Mouse (Mus musculus): ENCODE results near the gene Hscb. TPM values are rescaled to one million over a fixed set of nuclear protein-coding genes. Genes with fewer than 3 reads are reported as not detected.

The Hscb gene
- polyA plus RNA-seq, 1 experiment from 2014 or later = 31.3 TPM

Other genes with a start within 250 kb of the Hscb start
- gene Noc4l, start 186.4 kb downstream of the Hscb start, polyA plus RNA-seq (2016; fragmentation: Nextera tagmentation; extraction: Ambion mirVana) = 53.4 and 60.9 TPM in 2 replicates
- gene Ddx51, start 186.3 kb downstream of the Hscb start, polyA plus RNA-seq (2016; fragmentation: Nextera tagmentation; extraction: Ambion mirVana) = 41.3 and 46.7 TPM in 2 replicates
- gene Ep400, start 69.1 kb downstream of the Hscb start, polyA plus RNA-seq (2016; fragmentation: Nextera tagmentation; extraction: Ambion mirVana) = 50.5 and 51.9 TPM in 2 replicates
- gene Pus1, start 59.1 kb downstream of the Hscb start, polyA plus RNA-seq (2016; fragmentation: Nextera tagmentation; extraction: Ambion mirVana) = 31.0 and 31.3 TPM in 2 replicates
- 26.5 and 28.1 TPM in 2 replicates for gene Ulk1, start 29.7 kb downstream of the Hscb start, polyA plus RNA-seq (2016; fragmentation: Nextera tagmentation; extraction: Ambion mirVana)
- gene Chek2, start 202 bp upstream of the Hscb start, polyA plus RNA-seq (2016; fragmentation: Nextera tagmentation; extraction: Ambion mirVana) = 26.7 and 30.2 TPM in 2 replicates
- gene Ttc28, start 40.0 kb upstream of the Hscb start, polyA plus RNA-seq (2016; fragmentation: Nextera tagmentation; extraction: Ambion mirVana) = 21.2 and 23.4 TPM in 2 replicates